Mouse (Mus musculus) left cerebral cortex, postnatal 10 days (tissue): ENCODE results near the gene Gm20908. TPM values are rescaled to one million over a fixed set of nuclear protein-coding genes. Genes with fewer than 3 reads are reported as not detected.
"Not testable (repeated sequence)": the region's sequence is repeated elsewhere in the genome, so short reads cannot be mapped to it uniquely, and the experiment has no call there.

Experiments used
- DNase-seq, 2 experiments: peaks; one replicate each; pipeline ENCODE4 v3.0.0; 2021 to 2022; ENCODE audit warnings: low spot score in 2 of 2, mixed read lengths in 1 of 2; ENCODE audit errors: extremely low spot score in 1 of 2
- intact Hi-C: fragments of 180-260 bp; cut with DNase I; formaldehyde crosslinking; loops from one replicate; pipeline ENCODE4 v1.15.1; 2025
- total RNA-seq, 2 experiments: library from RNA; stranded (reverse); gene quantifications; 2 replicates each; pipeline ENCODE4 v1.2.3; 2021

Gene Gm20908
- not detected for total RNA-seq

- intact Hi-C loops, DNase-seq: not testable (repeated sequence)
Measured at GRCm38 (mm10) chrY:64472966-64473365, at the start of gene Gm20908. TSS of gene Gm20908 (plus strand) at chrY:64473266.
